Mouse (Mus musculus): ENCODE results near the gene Tiam2.

The Tiam2 gene

GRCm38 (mm10) chr17:3557331-3558311 lies 231.2 kb downstream of the Tiam2 start, which contains the start of gene Tfb1m:
TSS of gene Tfb1m (minus strand) at chr17:3557781.
- DNase-seq (ENCODE audit: low read depth, low spot score), result peak; percentile 100

- DNase-seq (ENCODE audit: low read depth, low spot score), result peak; percentile 23
These were observed 232.0 kb downstream of the Tiam2 start for GRCm38 (mm10) chr17:3558356-3558870.

- no peak for DNase-seq (ENCODE audit: low read depth, low spot score)
These were observed 234.2 kb downstream of the Tiam2 start for GRCm38 (mm10) chr17:3560534-3560933.

DNA sequence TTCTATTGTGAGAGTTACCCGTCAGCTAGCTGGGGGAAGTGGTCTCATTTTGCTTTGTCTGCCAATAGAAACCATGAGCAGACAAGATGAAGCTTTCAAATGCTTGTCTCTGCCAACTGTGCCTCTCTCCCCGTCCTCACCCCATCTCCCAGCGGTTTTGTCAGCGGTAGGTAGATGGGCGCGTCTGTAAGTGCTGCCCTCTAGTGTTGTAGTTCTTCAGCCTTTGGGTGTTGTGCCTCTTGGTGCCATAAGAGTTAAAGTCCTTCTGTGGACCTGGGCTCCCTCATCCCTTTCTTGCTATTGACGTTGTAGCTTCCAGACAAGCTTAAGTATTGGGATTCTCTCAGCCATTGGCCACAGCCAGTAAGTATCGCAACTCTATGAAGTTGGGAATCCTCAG lies 236.0 kb downstream of the Tiam2 start:
- peak; percentile 72 for DNase-seq (ENCODE audit: low read depth, low spot score)

DNA sequence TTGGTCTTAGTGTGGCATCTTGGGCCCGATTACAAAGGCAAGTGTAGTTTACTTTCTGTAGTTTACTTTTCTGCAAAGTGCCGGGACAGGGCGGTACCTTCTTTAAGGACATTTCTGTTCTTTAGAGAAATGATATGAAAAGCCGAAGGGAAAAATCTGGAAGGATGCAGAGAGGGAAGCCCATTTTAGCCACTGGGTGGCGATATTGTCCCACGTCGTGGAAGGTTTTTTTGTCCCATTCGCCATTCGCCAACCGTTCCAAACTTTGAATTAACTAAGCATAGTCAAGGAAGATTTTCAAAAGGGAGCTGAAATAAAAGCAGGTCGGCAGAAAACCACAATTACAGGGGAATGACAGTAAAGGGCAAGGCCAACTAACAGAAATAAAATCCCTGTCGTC lies 244.5 kb downstream of the Tiam2 start:
- DNase-seq (ENCODE audit: low read depth, low spot score), result peak; percentile 62

Data from R1 (cell line).